Mouse (Mus musculus) lung, embryonic 16.5 days (tissue): ENCODE measurements around the gene Magea10. TPM values are rescaled to one million over a fixed set of nuclear protein-coding genes. Genes with fewer than 3 reads are reported as not detected.

ENCODE experiments used
- ATAC-seq: fragments of 200-750 bp; cut with Nextera tagmentation; 2 replicates; pipeline ENCODE4 v1.8.0; 2017; ENCODE audit warnings: low read depth, mild to moderate bottlenecking, moderate library complexity
- H3K27ac ChIP-seq: fragments of 300-500 bp; sonication (generic); 2 replicates; pipeline ENCODE4 v1.5.1; 2014; ENCODE audit warnings: mild to moderate bottlenecking, control low read depth, low read length
- H3K27me3 ChIP-seq: fragments of 300-500 bp; sonication (generic); 2 replicates; pipeline ENCODE4 v1.6.1; 2014; ENCODE audit warnings: low read depth, low read length, mixed read lengths; ENCODE audit not compliant: control insufficient read depth, insufficient read depth
- H3K36me3 ChIP-seq: fragments of 300-500 bp; sonication (generic); 2 replicates; pipeline ENCODE4 v1.6.1; 2014; ENCODE audit warnings: low read length; ENCODE audit not compliant: control insufficient read depth, insufficient read depth
- H3K4me1 ChIP-seq: fragments of 300-500 bp; sonication (generic); replicated peaks from 2 replicates; pipeline ENCODE4 v1.6.1; 2014; ENCODE audit warnings: low read length, mixed read lengths; ENCODE audit not compliant: control insufficient read depth, insufficient read depth
- H3K4me2 ChIP-seq: fragments of 300-500 bp; sonication (generic); 2 replicates; pipeline ENCODE4 v1.6.1; 2014; ENCODE audit warnings: low read depth, low read length, control low read depth
- H3K4me3 ChIP-seq: fragments of 300-500 bp; sonication (generic); 2 replicates; pipeline ENCODE4 v1.5.1; 2014; ENCODE audit warnings: mild to moderate bottlenecking, low read length, control low read depth
- H3K9ac ChIP-seq: fragments of 300-500 bp; sonication (generic); 2 replicates; pipeline ENCODE4 v1.6.1; 2014; ENCODE audit warnings: low read length, control low read depth
- H3K9me3 ChIP-seq: fragments of 300-500 bp; sonication (generic); 2 replicates; pipeline ENCODE4 v1.6.1; 2016; ENCODE audit warnings: low read length; ENCODE audit not compliant: control insufficient read depth
- whole genome bisulfite sequencing: fragments of 180-500 bp; shearing (Covaris S2); extraction: QIAGEN DNeasy Blood & Tissue Kit; methylation state at CpG from one replicate; pipeline ENCODE4 v1.1.7; 2014; 5-methylcytosine and 5-hydroxymethylcytosine counted together
- polyA plus RNA-seq: library from polyadenylated mRNA; unstranded; fragments of >200 nt; fragmentation: Nextera tagmentation; extraction: Ambion mirVana; gene quantifications from 2 replicates; pipeline ENCODE4 v1.2.1, GENCODE M21; 2015

Gene Magea10
- not detected in 2 replicates for polyA plus RNA-seq

DNA sequence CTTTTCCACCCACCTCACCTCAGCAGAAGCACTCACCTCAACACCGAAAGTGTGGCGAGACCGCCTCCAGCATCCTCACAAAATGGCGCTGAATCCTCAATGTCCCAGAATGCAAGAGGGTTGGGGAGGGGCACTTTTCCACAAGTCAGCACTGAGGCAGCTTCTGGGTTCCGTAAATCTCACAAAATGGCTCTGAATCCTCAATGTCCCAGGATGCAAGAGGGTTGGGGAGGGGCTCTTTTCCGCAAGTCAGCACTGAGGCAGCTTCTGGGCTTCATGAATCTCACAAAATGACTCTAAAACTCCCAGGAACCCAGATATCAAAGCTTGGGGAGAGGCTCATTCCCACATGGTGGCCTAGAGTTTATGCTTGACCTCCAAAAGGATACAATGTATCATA, at the start of gene Magea10:
Magea10 (minus strand) TSS at position 101 of the 400 bp plus-strand sequence.
- WGBS, result 89% methylated on average over 6 of the region's 6 CpGs
- Histone ChIP-seq H3K4me3 (no peak within 1 kb of the TSS), H3K4me1 (no peaks in the 10 kb centered on the region), H3K9ac (no peak within 1 kb of the TSS), H3K36me3 (no peaks in the 10 kb centered on the region), H3K9me3 (no peaks in the 10 kb centered on the region), H3K27ac (no peak within 1 kb of the TSS), H3K4me2 (no peak within 1 kb of the TSS), H3K27me3 (no peaks in the 10 kb centered on the region)
- no peak for ATAC-seq

DNA sequence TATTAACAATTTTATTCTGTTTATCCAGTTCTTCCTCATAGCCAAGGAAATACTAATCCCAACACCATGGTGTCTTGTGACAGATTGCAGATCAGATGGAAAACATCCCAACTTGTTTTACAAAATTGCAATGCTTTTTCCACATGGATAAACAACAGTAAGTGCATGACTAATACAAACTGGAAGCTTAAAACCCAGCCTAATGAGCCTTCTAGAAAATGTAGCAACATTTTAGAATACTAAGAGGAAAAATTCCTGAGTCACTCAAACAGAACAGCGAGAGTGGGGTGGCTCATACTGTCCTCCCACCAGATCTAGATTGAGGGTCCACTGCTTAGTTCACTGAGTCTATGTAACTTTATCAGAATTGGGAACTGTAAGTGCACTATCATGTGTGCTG, 4.7 kb downstream of the Magea10 start:
- Histone ChIP-seq H3K27me3 (no peaks in the 10 kb centered on the region), H3K4me3 (no peak overlapping the region), H3K9me3 (no peaks in the 10 kb centered on the region), H3K4me2 (no peak overlapping the region), H3K4me1 (no peaks in the 10 kb centered on the region), H3K36me3 (no peaks in the 10 kb centered on the region), H3K27ac (no peak overlapping the region), H3K9ac (no peak overlapping the region)
- no peak for ATAC-seq
- 81% methylated on average over 1 of the region's 1 CpGs for WGBS

Other genes with a start within 250 kb of the Magea10 start
- gene Magea4, start 164.8 kb downstream of the Magea10 start, polyA plus RNA-seq, result not detected in 2 replicates
- 3.4 and 3.9 TPM in 2 replicates for gene Gabre, start 112.1 kb downstream of the Magea10 start, polyA plus RNA-seq